ENCODE assay signal across 17 mouse cellular contexts in genomic region chr1:149289725-149290124, GRCm38 (mm10).
DNase-seq lines count a peak whose midpoint lies in the region; TF ChIP-seq lines count a peak whose summit lies in the region.
"Had no signal": no experiment of that assay in that cellular context is flagged by ENCODE, and none has a peak within 500 bp of the region (broad histone marks: within the 10 kb centered on the region; RNA-seq: fewer than 3 reads in every experiment).

No protein-coding gene starts in this region.

- peaks cover 0 to 2% of the 10 kb centered on the region in 2 experiments; a peak in 1 of 4 replicates for H3K4me1 ChIP-seq in MEL (ENCODE audit: control insufficient read depth in 1 of 2, insufficient read depth in 2 of 2, low read length in 2 of 2)

- TF ChIP-seq EP300 in MEL (IDR thresholded peaks at IDR 0.05; ENCODE audit: low read depth in 1 of 2, low read length in 2 of 2), result peak; percentile 67 to 69

- no peaks in the 10 kb centered on the region for H3K36me3 ChIP-seq in MEL (ENCODE audit: control insufficient read depth in 1 of 2, insufficient read depth in 2 of 2, low read length in 2 of 2)
- H3K36me3 ChIP-seq: G1E had no signal

- TF ChIP-seq POLR2A in MEL (IDR thresholded peaks at IDR 0.05; ENCODE audit: control insufficient read depth in 1 of 2, insufficient read depth in 1 of 2, low read depth in 1 of 2, low read length in 2 of 2, poor library complexity in 1 of 2), result no peak

- peak; percentile 32 for DNase-seq in MEL (ENCODE audit: low read depth, low spot score)
- DNase-seq in cerebellum, postnatal 10 days, result no peak
- DNase-seq: adrenal gland, adult 2 months; adrenal gland, adult 8-10 months; adrenal gland, postnatal 10 days; adrenal gland, postnatal 14 days; adrenal gland, postnatal 25 days; adrenal gland, postnatal 36 days; B cell, adult 2 months; cerebellum, adult 11 months; cerebellum, adult 11-12 months; cerebellum, adult 18-20 months; cerebellum, adult 2 months; cerebellum, adult 8-10 months had no signal

- no peak for TF ChIP-seq RAD21 in MEL (IDR thresholded peaks at IDR 0.05; ENCODE audit: low read depth, low read length)

- no peaks in the 10 kb centered on the region for H3K79me2 ChIP-seq in MEL (ENCODE audit: control insufficient read depth, insufficient read depth, low read length, poor library complexity)

- H3K27me3 ChIP-seq in MEL (ENCODE audit: control insufficient read depth in 1 of 2, insufficient read depth in 2 of 2, low read length in 2 of 2), result no peaks in the 10 kb centered on the region
- H3K27me3 ChIP-seq: CH12.LX, Patski had no signal

- H3K9ac ChIP-seq in MEL (ENCODE audit: control insufficient read depth, low read depth, low read length, poor library complexity, severe bottlenecking), result no peak overlapping the region

- no peak for TF ChIP-seq CTCF in MEL (IDR thresholded peaks at IDR 0.05 in 2 of 3, conservative IDR thresholded peaks at IDR 0.05 in 1 of 3; ENCODE audit: control insufficient read depth in 1 of 3, insufficient read depth in 1 of 3, low read depth in 2 of 3, low read length in 3 of 3, poor library complexity in 1 of 3, severe bottlenecking in 1 of 3)

- no peak overlapping the region for H3K27ac ChIP-seq in MEL (ENCODE audit: control insufficient read depth, low read depth, low read length)

- no peak overlapping the region for H3K4me3 ChIP-seq in MEL (ENCODE audit: control insufficient read depth in 1 of 2, insufficient read depth in 1 of 2, low read depth in 2 of 2, low read length in 2 of 2)

- H3K9me3 ChIP-seq in MEL (replicated peaks; ENCODE audit: insufficient read depth, low read length), result no peaks in the 10 kb centered on the region
- H3K9me3 ChIP-seq: G1E had no signal

TF ChIP-seq in MEL, 35 proteins besides CTCF, POLR2A, EP300 and RAD21:
- no peak for TF ChIP-seq MAX (IDR thresholded peaks at IDR 0.05; ENCODE audit: low read length)
- TF ChIP-seq MEF2A (IDR thresholded peaks at IDR 0.05; ENCODE audit: extremely low read depth, insufficient replicate concordance, low read depth, low read length, poor library complexity, severe bottlenecking), result no peak
- no peak for TF ChIP-seq CHD2 (IDR thresholded peaks at IDR 0.05; ENCODE audit: low read length)
- TF ChIP-seq HCFC1 (IDR thresholded peaks at IDR 0.05; ENCODE audit: low read depth, low read length), result no peak
- no peak for TF ChIP-seq BHLHE40 (IDR thresholded peaks at IDR 0.05; ENCODE audit: borderline replicate concordance, low read depth, low read length)
- TF ChIP-seq USF1 (IDR thresholded peaks at IDR 0.05; ENCODE audit: low read depth, low read length), result no peak
- TF ChIP-seq E2F4 (IDR thresholded peaks at IDR 0.05; ENCODE audit: borderline replicate concordance, low read depth, low read length), result no peak
- TF ChIP-seq ETS1 (IDR thresholded peaks at IDR 0.05; ENCODE audit: low read depth, low read length), result peak; percentile 46; the same call in 1 of the 2 replicates
- TF ChIP-seq TCF12 (IDR thresholded peaks at IDR 0.05; ENCODE audit: low read depth, low read length), result peak; percentile 64
- TF ChIP-seq CHD1 (IDR thresholded peaks at IDR 0.05; ENCODE audit: low read depth, low read length), result no peak
- peak; percentile 52; the same call in 1 of the 2 replicates for TF ChIP-seq RCOR1 (IDR thresholded peaks at IDR 0.05; ENCODE audit: low read depth, low read length)
- TF ChIP-seq GATA1 (IDR thresholded peaks at IDR 0.05; ENCODE audit: low read depth, low read length), result peak; percentile 69
- TF ChIP-seq USF2 (IDR thresholded peaks at IDR 0.05; ENCODE audit: borderline replicate concordance in 1 of 2, insufficient read depth in 1 of 2, low read depth in 1 of 2, low read length in 2 of 2), result no peak
